Mouse (Mus musculus) forebrain, embryonic 16.5 days (tissue): ENCODE measurements around the gene Ykt6. TPM values are rescaled to one million over a fixed set of nuclear protein-coding genes. Genes with fewer than 3 reads are reported as not detected.

Experiments
- ATAC-seq: fragments of 200-750 bp; cut with Nextera tagmentation; 2 replicates; pipeline ENCODE4 v1.8.0; 2017; ENCODE audit warnings: mild to moderate bottlenecking, moderate library complexity
- H3K27ac ChIP-seq: fragments of 300-500 bp; sonication (generic); 2 replicates; pipeline ENCODE4 v1.5.1; 2014; ENCODE audit warnings: low read length, control low read depth
- H3K27me3 ChIP-seq: fragments of 300-500 bp; sonication (generic); replicated peaks from 2 replicates; pipeline ENCODE4 v1.6.1; 2014; ENCODE audit warnings: low read length; ENCODE audit not compliant: control insufficient read depth, insufficient read depth
- H3K36me3 ChIP-seq: fragments of 300-500 bp; sonication (generic); 2 replicates; pipeline ENCODE4 v1.6.1; 2014; ENCODE audit not compliant: control insufficient read depth, insufficient read depth
- H3K4me1 ChIP-seq: fragments of 300-500 bp; sonication (generic); replicated peaks from 2 replicates; pipeline ENCODE4 v1.6.1; 2014; ENCODE audit warnings: low read length; ENCODE audit not compliant: control insufficient read depth, insufficient read depth
- H3K4me2 ChIP-seq: fragments of 300-500 bp; sonication (generic); 2 replicates; pipeline ENCODE4 v1.6.1; 2014; ENCODE audit warnings: mild to moderate bottlenecking, low read length, control low read depth
- H3K4me3 ChIP-seq: fragments of 300-500 bp; sonication (generic); replicated peaks from 2 replicates; pipeline ENCODE4 v1.5.1; 2014; ENCODE audit warnings: mild to moderate bottlenecking, low read length, control low read depth
- H3K9ac ChIP-seq: fragments of 300-500 bp; sonication (generic); replicated peaks from 2 replicates; pipeline ENCODE4 v1.6.1; 2014; ENCODE audit warnings: low read depth, low read length, control low read depth
- H3K9me3 ChIP-seq: fragments of 300-500 bp; sonication (generic); 2 replicates; pipeline ENCODE4 v1.6.1; 2016; ENCODE audit warnings: low read length; ENCODE audit not compliant: control insufficient read depth
- WGBS: fragments of 180-500 bp; shearing (Covaris S2); extraction: QIAGEN DNeasy Blood & Tissue Kit; methylation state at CpG from one replicate; pipeline ENCODE4 v1.1.7; 2014; 5-methylcytosine and 5-hydroxymethylcytosine counted together
- polyA plus RNA-seq: library from polyadenylated mRNA; unstranded; fragments of >200 nt; fragmentation: Nextera tagmentation; extraction: Ambion mirVana; gene quantifications from 2 replicates; pipeline ENCODE4 v1.2.1, GENCODE M21; 2015

The Ykt6 gene
- polyA plus RNA-seq, 1 experiment from 2014 or later = 111 TPM

GRCm38 (mm10) chr11:5945096-5945495 lies 10.4 kb upstream of the Ykt6 start:
- no peak for ATAC-seq
- Histone ChIP-seq H3K9me3 (no peaks in the 10 kb centered on the region), H3K4me3 (no peak overlapping the region), H3K27ac (no peak overlapping the region), H3K27me3 (no peaks in the 10 kb centered on the region), H3K9ac (no peak overlapping the region), H3K4me1 (no peaks in the 10 kb centered on the region), H3K4me2 (no peak overlapping the region), H3K36me3 (no peaks in the 10 kb centered on the region)
- 86% methylated on average over 2 of the region's 2 CpGs for whole genome bisulfite sequencing

- Histone ChIP-seq H3K9ac (no peak overlapping the region), H3K4me1 (no peaks in the 10 kb centered on the region), H3K9me3 (no peaks in the 10 kb centered on the region), H3K4me3 (no peak overlapping the region), H3K27me3 (no peaks in the 10 kb centered on the region), H3K4me2 (no peak overlapping the region), H3K27ac (no peak overlapping the region), H3K36me3 (no peaks in the 10 kb centered on the region)
- WGBS = 63% methylated on average over 4 of the region's 4 CpGs
- no peak for ATAC-seq
Observed at GRCm38 (mm10) chr11:5947796-5948195, 7.7 kb upstream of the Ykt6 start.

- no peak overlapping the region for H3K4me3 ChIP-seq
- no peak for ATAC-seq
- no peaks in the 10 kb centered on the region for H3K27me3 ChIP-seq
- no peak overlapping the region for H3K4me2 ChIP-seq
- H3K27ac ChIP-seq = no peak overlapping the region
- no peak overlapping the region for H3K9ac ChIP-seq
- WGBS = 64% methylated on average over 9 of the region's 10 CpGs
- H3K36me3 ChIP-seq = no peaks in the 10 kb centered on the region
- H3K4me1 ChIP-seq = no peaks in the 10 kb centered on the region
- H3K9me3 ChIP-seq = no peaks in the 10 kb centered on the region
Observed at GRCm38 (mm10) chr11:5948546-5949250, 6.8 kb upstream of the Ykt6 start.

GRCm38 (mm10) chr11:5949586-5950352 lies 5.7 kb upstream of the Ykt6 start, which contains the start of gene Gck:
Gene Gck (minus strand): TSS chr11:5950081.
- WGBS = 52% methylated on average over 8 of the region's 8 CpGs
- Histone ChIP-seq H3K36me3 (no peaks in the 10 kb centered on the region), H3K9ac (no peak within 1 kb of the TSS), H3K4me3 (no peak within 1 kb of the TSS), H3K4me2 (no peak within 1 kb of the TSS), H3K27ac (no peak within 1 kb of the TSS), H3K9me3 (no peaks in the 10 kb centered on the region), H3K4me1 (peaks cover under 1% of the 10 kb centered on the region), H3K27me3 (no peaks in the 10 kb centered on the region)
- peak; percentile 36; the same call in 1 of the 2 replicates for ATAC-seq

GRCm38 (mm10) chr11:5952501-5952900 lies 3.0 kb upstream of the Ykt6 start:
- Histone ChIP-seq H3K4me1 (peaks cover 17% of the 10 kb centered on the region), H3K9me3 (no peaks in the 10 kb centered on the region), H3K4me2 (no peak overlapping the region), H3K4me3 (no peak overlapping the region), H3K27ac (no peak overlapping the region), H3K27me3 (no peaks in the 10 kb centered on the region), H3K36me3 (no peaks in the 10 kb centered on the region), H3K9ac (no peak overlapping the region)
- no peak for ATAC-seq
- 92% methylated on average over 5 of the region's 5 CpGs for WGBS

GRCm38 (mm10) chr11:5953130-5953765 lies 2.2 kb upstream of the Ykt6 start:
- Histone ChIP-seq H3K4me1 (peaks cover 17% of the 10 kb centered on the region), H3K27me3 (no peaks in the 10 kb centered on the region), H3K4me3 (no peak overlapping the region), H3K4me2 (no peak overlapping the region), H3K27ac (no peak overlapping the region), H3K9me3 (no peaks in the 10 kb centered on the region), H3K36me3 (no peaks in the 10 kb centered on the region), H3K9ac (no peak overlapping the region)
- ATAC-seq = no peak
- 33% methylated on average over 8 of the region's 8 CpGs for WGBS

GRCm38 (mm10) chr11:5954435-5954834 lies 1.1 kb upstream of the Ykt6 start:
- WGBS = 84% methylated on average over 5 of the region's 5 CpGs
- no peak overlapping the region for H3K4me2 ChIP-seq
- no peak overlapping the region for H3K27ac ChIP-seq
- H3K9me3 ChIP-seq = no peaks in the 10 kb centered on the region
- H3K4me3 ChIP-seq = no peak overlapping the region
- ATAC-seq = no peak
- no peaks in the 10 kb centered on the region for H3K27me3 ChIP-seq
- H3K36me3 ChIP-seq = no peaks in the 10 kb centered on the region
- peaks cover 17% of the 10 kb centered on the region for H3K4me1 ChIP-seq
- no peak overlapping the region for H3K9ac ChIP-seq

GRCm38 (mm10) chr11:5954965-5955504 lies 458 bp upstream of the Ykt6 start:
- H3K27me3 ChIP-seq = no peaks in the 10 kb centered on the region
- H3K27ac ChIP-seq = peak overlapping the region; percentile 91
- no peak for ATAC-seq
- no peaks in the 10 kb centered on the region for H3K9me3 ChIP-seq
- no peaks in the 10 kb centered on the region; the same call in 1 of the 2 replicates for H3K36me3 ChIP-seq
- peak overlapping the region; percentile 98 for H3K4me3 ChIP-seq
- H3K9ac ChIP-seq = peak overlapping the region; percentile 86
- 6% methylated on average over 7 of the region's 7 CpGs for WGBS
- H3K4me2 ChIP-seq = peak overlapping the region; percentile 83
- H3K4me1 ChIP-seq = peaks cover 17% of the 10 kb centered on the region

DNA sequence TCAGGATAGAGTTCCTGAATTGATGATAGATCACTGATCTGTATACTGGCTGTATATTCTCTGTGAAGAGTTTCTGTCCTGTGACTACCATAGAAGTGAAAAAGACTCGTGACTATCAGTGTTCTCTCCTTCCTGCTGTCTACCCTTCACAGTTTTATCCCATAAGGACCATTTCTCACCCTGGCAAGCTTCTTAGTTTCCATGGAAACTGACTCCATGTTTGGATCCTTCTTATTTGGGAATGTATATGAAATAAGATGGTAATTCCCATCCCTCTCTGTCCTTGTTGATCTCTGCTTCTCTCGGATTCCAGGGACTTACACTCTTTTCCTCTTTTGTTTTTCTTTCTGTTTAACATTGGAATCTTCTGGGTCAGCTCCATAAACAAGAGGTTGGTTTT lies 4.6 kb downstream of the Ykt6 start:
- Histone ChIP-seq H3K9ac (no peak overlapping the region), H3K4me1 (peaks cover 13% of the 10 kb centered on the region), H3K9me3 (no peaks in the 10 kb centered on the region), H3K27ac (no peak overlapping the region), H3K27me3 (no peaks in the 10 kb centered on the region), H3K36me3 (peaks cover 37% of the 10 kb centered on the region), H3K4me2 (no peak overlapping the region), H3K4me3 (no peak overlapping the region)
- ATAC-seq = no peak
- 75% methylated on average over 2 of the region's 2 CpGs for WGBS
